Mouse (Mus musculus): ENCODE results near the gene Syvn1. TPM values are rescaled to one million over a fixed set of nuclear protein-coding genes. Genes with fewer than 3 reads are reported as not detected.

The Syvn1 gene
- polyA plus RNA-seq, 1 experiment: 77.1 TPM

- TF ChIP-seq POLR2A (IDR thresholded peaks at IDR 0.05; ENCODE audit: control insufficient read depth, extremely low read depth, insufficient read depth, low read length, poor library complexity) (no peak), CTCF (IDR thresholded peaks at IDR 0.05; ENCODE audit: borderline replicate concordance, control insufficient read depth, extremely low read depth, insufficient read depth, low read length, poor library complexity) (no peak)
- Histone ChIP-seq H3K36me3 (ENCODE audit: control insufficient read depth, insufficient read depth, low read length) (no peaks in the 10 kb centered on the region), H3K27me3 (ENCODE audit: control insufficient read depth, insufficient read depth, low read length) (no peaks in the 10 kb centered on the region), H3K4me3 (ENCODE audit: control insufficient read depth, insufficient read depth, low read length) (no peak overlapping the region), H3K27ac (ENCODE audit: control insufficient read depth, insufficient read depth, low read length) (no peak overlapping the region), H3K4me1 (replicated peaks; ENCODE audit: control insufficient read depth, insufficient read depth, low read length) (no peaks in the 10 kb centered on the region)
- no peak for DNase-seq
- 95% methylated on average over 8 of the region's 8 CpGs for WGBS
These were observed 23.3 kb upstream of the Syvn1 start for GRCm38 (mm10) chr19:6023059-6023458.

GRCm38 (mm10) chr19:6023930-6024329 lies 22.4 kb upstream of the Syvn1 start:
- Histone ChIP-seq H3K27ac (ENCODE audit: control insufficient read depth, insufficient read depth, low read length) (no peak overlapping the region), H3K4me3 (ENCODE audit: control insufficient read depth, insufficient read depth, low read length) (no peak overlapping the region)

GRCm38 (mm10) chr19:6028991-6029390 lies 17.4 kb upstream of the Syvn1 start:
- no peak for DNase-seq
- 92% methylated on average over 6 of the region's 6 CpGs for WGBS

More at GRCm38 (mm10) chr19:6023930-6024329, 22.4 kb upstream of the Syvn1 start:
- H3K27me3 ChIP-seq (ENCODE audit: control insufficient read depth, insufficient read depth, low read length): no peaks in the 10 kb centered on the region
- 93% methylated on average over 7 of the region's 7 CpGs for WGBS
- H3K36me3 ChIP-seq (ENCODE audit: control insufficient read depth, insufficient read depth, low read length): no peaks in the 10 kb centered on the region
- TF ChIP-seq CTCF (IDR thresholded peaks at IDR 0.05; ENCODE audit: borderline replicate concordance, control insufficient read depth, extremely low read depth, insufficient read depth, low read length, poor library complexity) (no peak), POLR2A (IDR thresholded peaks at IDR 0.05; ENCODE audit: control insufficient read depth, extremely low read depth, insufficient read depth, low read length, poor library complexity) (no peak)
- no peaks in the 10 kb centered on the region for H3K4me1 ChIP-seq (replicated peaks; ENCODE audit: control insufficient read depth, insufficient read depth, low read length)
- no peak for DNase-seq

GRCm38 (mm10) chr19:6029426-6029825 lies 16.9 kb upstream of the Syvn1 start:
- H3K4me3 ChIP-seq (ENCODE audit: control insufficient read depth, insufficient read depth, low read length): no peak overlapping the region
- 90% methylated on average over 9 of the region's 9 CpGs for WGBS

More at GRCm38 (mm10) chr19:6028991-6029390, 17.4 kb upstream of the Syvn1 start:
- H3K27me3 ChIP-seq (ENCODE audit: control insufficient read depth, insufficient read depth, low read length): no peaks in the 10 kb centered on the region
- H3K4me1 ChIP-seq (replicated peaks; ENCODE audit: control insufficient read depth, insufficient read depth, low read length): no peaks in the 10 kb centered on the region
- no peak for TF ChIP-seq CTCF (IDR thresholded peaks at IDR 0.05; ENCODE audit: borderline replicate concordance, control insufficient read depth, extremely low read depth, insufficient read depth, low read length, poor library complexity)
- no peak for TF ChIP-seq POLR2A (IDR thresholded peaks at IDR 0.05; ENCODE audit: control insufficient read depth, extremely low read depth, insufficient read depth, low read length, poor library complexity)
- no peak overlapping the region for H3K4me3 ChIP-seq (ENCODE audit: control insufficient read depth, insufficient read depth, low read length)
- no peaks in the 10 kb centered on the region for H3K36me3 ChIP-seq (ENCODE audit: control insufficient read depth, insufficient read depth, low read length)
- H3K27ac ChIP-seq (ENCODE audit: control insufficient read depth, insufficient read depth, low read length): no peak overlapping the region

GRCm38 (mm10) chr19:6030520-6031280 lies 15.7 kb upstream of the Syvn1 start:
- no peak overlapping the region for H3K27ac ChIP-seq (ENCODE audit: control insufficient read depth, insufficient read depth, low read length)
- H3K4me3 ChIP-seq (ENCODE audit: control insufficient read depth, insufficient read depth, low read length): no peak overlapping the region
- WGBS: 86% methylated on average over 14 of the region's 14 CpGs
- no peak for TF ChIP-seq POLR2A (IDR thresholded peaks at IDR 0.05; ENCODE audit: control insufficient read depth, extremely low read depth, insufficient read depth, low read length, poor library complexity)
- no peak for TF ChIP-seq CTCF (IDR thresholded peaks at IDR 0.05; ENCODE audit: borderline replicate concordance, control insufficient read depth, extremely low read depth, insufficient read depth, low read length, poor library complexity)
- no peaks in the 10 kb centered on the region for H3K36me3 ChIP-seq (ENCODE audit: control insufficient read depth, insufficient read depth, low read length)
- no peaks in the 10 kb centered on the region for H3K27me3 ChIP-seq (ENCODE audit: control insufficient read depth, insufficient read depth, low read length)
- no peaks in the 10 kb centered on the region for H3K4me1 ChIP-seq (replicated peaks; ENCODE audit: control insufficient read depth, insufficient read depth, low read length)
- no peak for DNase-seq

More at GRCm38 (mm10) chr19:6029426-6029825, 16.9 kb upstream of the Syvn1 start:
- no peak for TF ChIP-seq POLR2A (IDR thresholded peaks at IDR 0.05; ENCODE audit: control insufficient read depth, extremely low read depth, insufficient read depth, low read length, poor library complexity)
- DNase-seq: no peak
- H3K27me3 ChIP-seq (ENCODE audit: control insufficient read depth, insufficient read depth, low read length): no peaks in the 10 kb centered on the region
- H3K27ac ChIP-seq (ENCODE audit: control insufficient read depth, insufficient read depth, low read length): no peak overlapping the region
- H3K36me3 ChIP-seq (ENCODE audit: control insufficient read depth, insufficient read depth, low read length): no peaks in the 10 kb centered on the region
- H3K4me1 ChIP-seq (replicated peaks; ENCODE audit: control insufficient read depth, insufficient read depth, low read length): no peaks in the 10 kb centered on the region

- no peak for DNase-seq
- Histone ChIP-seq H3K4me1 (replicated peaks; ENCODE audit: control insufficient read depth, insufficient read depth, low read length) (no peaks in the 10 kb centered on the region), H3K4me3 (ENCODE audit: control insufficient read depth, insufficient read depth, low read length) (no peak overlapping the region), H3K27ac (ENCODE audit: control insufficient read depth, insufficient read depth, low read length) (no peak overlapping the region), H3K27me3 (ENCODE audit: control insufficient read depth, insufficient read depth, low read length) (no peaks in the 10 kb centered on the region), H3K36me3 (ENCODE audit: control insufficient read depth, insufficient read depth, low read length) (no peaks in the 10 kb centered on the region)
- TF ChIP-seq CTCF (IDR thresholded peaks at IDR 0.05; ENCODE audit: borderline replicate concordance, control insufficient read depth, extremely low read depth, insufficient read depth, low read length, poor library complexity) (no peak), POLR2A (IDR thresholded peaks at IDR 0.05; ENCODE audit: control insufficient read depth, extremely low read depth, insufficient read depth, low read length, poor library complexity) (no peak)
- 68% methylated on average over 9 of the region's 9 CpGs for WGBS
These were observed 10.3 kb upstream of the Syvn1 start for GRCm38 (mm10) chr19:6035966-6036585.
